Mouse (Mus musculus) thymus, adult 2 months (tissue): ENCODE measurements around the gene Gm26938. TPM values are rescaled to one million over a fixed set of nuclear protein-coding genes. Genes with fewer than 3 reads are reported as not detected.

ENCODE experiments used
- DNase-seq: peaks from one replicate; pipeline ENCODE4 v3.0.0; 2021
- H3K27ac ChIP-seq: fragments of 200-500 bp; 2 replicates; pipeline ENCODE4 v1.5.1; 2012; ENCODE audit warnings: low read length, control low read depth; ENCODE audit not compliant: control insufficient read depth, insufficient read depth
- H3K27me3 ChIP-seq: fragments of 200-500 bp; 2 replicates; pipeline ENCODE4 v1.6.1; 2012; ENCODE audit warnings: mild to moderate bottlenecking, low read length, moderate library complexity, mixed read lengths; ENCODE audit not compliant: control insufficient read depth, insufficient read depth
- H3K36me3 ChIP-seq: fragments of 200-500 bp; 2 replicates; pipeline ENCODE4 v1.6.1; 2012; ENCODE audit warnings: mild to moderate bottlenecking, low read length, moderate library complexity; ENCODE audit not compliant: control insufficient read depth, insufficient read depth
- H3K4me1 ChIP-seq: fragments of 200-500 bp; replicated peaks from 2 replicates; pipeline ENCODE4 v1.6.1; 2012; ENCODE audit warnings: low read length; ENCODE audit not compliant: control insufficient read depth, insufficient read depth
- H3K4me3 ChIP-seq: fragments of 200-500 bp; 2 replicates; pipeline ENCODE4 v1.5.1; 2012; ENCODE audit warnings: mild to moderate bottlenecking, low read length, control low read depth, moderate library complexity; ENCODE audit not compliant: control insufficient read depth, insufficient read depth
- CTCF ChIP-seq: fragments of 200-500 bp; IDR thresholded peaks from 2 replicates; pipeline ENCODE4 v1.5.1; 2012; ENCODE audit warnings: mild to moderate bottlenecking, control low read depth, low read length, moderate library complexity, borderline replicate concordance; ENCODE audit not compliant: control insufficient read depth, poor library complexity, insufficient read depth; ENCODE audit errors: extremely low read depth
- POLR2A ChIP-seq: fragments of 200-500 bp; IDR thresholded peaks from 2 replicates; pipeline ENCODE4 v1.6.1; 2012; ENCODE audit warnings: mild to moderate bottlenecking, low read length, control low read depth, moderate library complexity; ENCODE audit not compliant: control insufficient read depth, poor library complexity, insufficient read depth; ENCODE audit errors: extremely low read depth
- WGBS: fragments of 180-500 bp; shearing (Covaris S2); methylation state at CpG from one replicate; pipeline ENCODE4 v1.1.7; 2018; 5-methylcytosine and 5-hydroxymethylcytosine counted together
- polyA plus RNA-seq: library from polyadenylated mRNA; depleted of rRNA; stranded (reverse); fragments of >200 nt; gene quantifications from 2 replicates; pipeline ENCODE4 v1.2.3, GENCODE M21; 2012

Gm26938 gene
- polyA plus RNA-seq, 1 experiment: not detected

DNA sequence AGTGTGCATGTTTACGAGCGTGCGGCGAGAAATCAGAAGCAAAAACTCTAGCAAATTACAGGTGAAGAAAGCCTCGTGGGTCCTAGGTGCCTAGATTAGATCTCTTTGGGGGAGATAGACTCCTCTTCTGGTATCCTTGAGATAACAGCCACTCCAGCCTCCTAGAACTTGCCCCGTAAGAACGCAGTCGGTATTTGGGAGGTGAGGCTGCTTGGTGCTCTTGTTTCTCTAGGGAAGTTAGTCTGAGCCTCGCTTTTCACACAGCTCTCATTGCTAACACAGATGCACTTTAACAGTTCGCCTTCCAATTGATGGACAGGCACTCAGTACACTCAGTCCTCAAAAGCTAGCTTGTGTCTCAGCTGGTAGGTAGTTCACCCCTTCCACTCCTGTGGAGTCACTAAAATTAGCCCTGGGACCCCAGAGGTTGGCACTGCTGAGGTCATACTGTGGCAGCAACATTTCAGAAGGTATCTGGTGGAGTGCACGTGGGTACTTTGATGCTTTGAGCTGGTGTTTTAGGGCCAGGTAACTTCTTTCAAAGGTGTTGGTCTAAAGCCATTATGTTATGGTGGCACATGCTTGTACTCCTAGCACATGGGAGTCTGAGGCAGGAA, 33.9 kb downstream of the Gm26938 start:
- TF ChIP-seq CTCF (no peak), POLR2A (no peak)
- 2% methylated on average over 11 of the region's 11 CpGs for WGBS
- Histone ChIP-seq H3K27me3 (no peaks in the 10 kb centered on the region), H3K4me1 (peaks cover 44% of the 10 kb centered on the region), H3K4me3 (peak overlapping the region; percentile 85), H3K27ac (peak overlapping the region; percentile 27), H3K36me3 (no peaks in the 10 kb centered on the region)
- no peak for DNase-seq

DNA sequence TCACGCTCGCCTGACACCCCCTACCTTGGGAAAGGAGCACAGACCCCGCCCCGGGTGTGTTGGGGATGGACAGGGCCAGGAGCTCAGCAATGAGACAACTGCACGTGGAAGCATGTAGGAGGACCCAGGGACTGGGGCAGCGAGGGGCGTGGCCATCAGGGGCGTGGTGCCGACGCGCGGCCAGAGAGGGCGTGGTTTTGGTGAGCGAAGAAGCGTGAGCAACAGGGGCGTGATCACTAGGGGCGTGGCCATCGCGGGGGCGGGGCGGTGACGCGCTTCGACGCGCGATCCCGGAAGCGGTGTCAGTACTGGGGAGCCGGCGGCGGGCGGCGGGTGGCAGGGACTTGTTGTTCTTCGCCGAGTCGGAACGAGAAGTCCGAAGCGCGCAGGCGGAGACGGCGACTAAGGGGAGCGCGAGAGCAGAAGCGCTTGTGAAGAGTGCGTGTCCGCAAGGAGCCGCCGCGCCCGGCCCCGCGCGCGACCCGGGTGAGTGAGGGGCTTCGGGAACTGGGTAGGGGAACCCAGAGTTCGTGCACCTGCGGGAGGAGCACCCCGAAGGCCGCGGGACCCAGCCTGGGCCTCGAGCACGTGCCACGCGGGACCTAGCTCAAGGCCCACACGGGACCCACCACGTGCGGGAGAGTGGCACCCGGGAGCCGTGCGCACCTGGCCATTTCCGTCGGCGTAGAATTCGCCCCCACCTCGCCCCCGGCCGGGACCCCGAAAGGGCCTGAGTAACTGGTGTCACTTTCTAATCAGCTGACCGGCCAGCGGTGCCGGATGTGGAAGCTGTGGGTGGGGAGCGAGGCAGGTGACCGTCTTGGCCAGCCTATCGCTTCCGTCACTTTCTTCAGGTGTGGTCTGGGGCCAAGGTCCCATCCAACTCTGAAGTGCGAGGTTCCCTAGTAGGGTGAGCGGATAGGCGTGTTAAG, 34.7 kb downstream of the Gm26938 start, which contains the start of gene Mafk:
Mafk (plus strand) TSS at position 287 of the 932 bp plus-strand sequence.
- TF ChIP-seq CTCF (peak; percentile 28; the same call in 1 of the 2 replicates), POLR2A (peak; percentile 99)
- peak; percentile 98 for DNase-seq
- peak within 1 kb of the TSS; percentile 85 for H3K4me3 ChIP-seq
- WGBS: under 1% methylated on average over 92 of the region's 92 CpGs
- H3K36me3 ChIP-seq: no peaks in the 10 kb centered on the region
- H3K27me3 ChIP-seq: no peaks in the 10 kb centered on the region
- H3K27ac ChIP-seq: peak within 1 kb of the TSS; percentile 49
- peaks cover 41% of the 10 kb centered on the region for H3K4me1 ChIP-seq

DNA sequence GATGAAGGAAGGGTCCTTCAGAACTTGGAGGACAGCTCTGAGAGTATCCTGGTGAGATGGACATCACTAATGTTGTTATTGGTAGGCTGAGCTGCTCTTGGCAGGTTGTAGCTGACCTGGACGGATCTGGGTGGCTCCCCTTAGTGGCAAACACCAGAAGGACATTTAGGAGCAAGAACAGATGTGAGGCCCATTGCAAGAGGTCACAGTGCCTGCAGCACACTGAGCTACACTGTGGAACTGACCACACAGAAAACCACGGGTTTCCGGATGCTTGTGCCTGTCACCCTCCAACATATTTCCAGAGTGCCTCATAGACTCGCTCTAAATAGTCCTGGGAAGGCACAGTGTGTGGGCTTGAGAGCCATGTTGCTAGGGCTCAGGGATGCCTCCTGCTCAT, 36.7 kb downstream of the Gm26938 start:
- H3K27me3 ChIP-seq: no peaks in the 10 kb centered on the region
- DNase-seq: no peak
- TF ChIP-seq POLR2A: no peak
- no peak for TF ChIP-seq CTCF
- H3K36me3 ChIP-seq: no peaks in the 10 kb centered on the region
- H3K4me1 ChIP-seq: peaks cover 23% of the 10 kb centered on the region
- no peak overlapping the region for H3K27ac ChIP-seq
- H3K4me3 ChIP-seq: no peak overlapping the region
- WGBS: 38% methylated on average over 4 of the region's 4 CpGs

DNA sequence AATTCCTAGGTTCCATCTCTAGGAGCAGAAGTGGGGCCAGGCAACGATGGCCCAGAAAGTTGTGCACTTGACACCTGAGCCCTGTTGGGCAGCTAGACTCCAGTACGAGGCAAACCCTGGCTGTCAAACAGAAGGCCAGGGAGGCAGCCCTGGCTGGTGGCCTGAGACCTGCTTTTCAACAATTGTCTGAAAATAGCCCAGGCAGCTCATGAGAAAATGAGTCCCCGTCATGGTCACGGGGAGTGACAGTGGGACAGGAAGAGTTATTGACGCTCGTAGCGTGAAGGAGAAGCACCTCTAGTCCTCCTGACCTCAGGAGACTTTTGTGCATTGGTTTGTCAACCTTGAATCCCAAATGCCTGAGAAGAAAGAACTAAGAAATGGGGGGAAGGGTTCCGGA, 44.8 kb downstream of the Gm26938 start:
- Histone ChIP-seq H3K27me3 (no peaks in the 10 kb centered on the region), H3K4me1 (peaks cover 11% of the 10 kb centered on the region), H3K4me3 (no peak overlapping the region), H3K36me3 (no peaks in the 10 kb centered on the region), H3K27ac (no peak overlapping the region)
- WGBS: 90% methylated on average over 8 of the region's 8 CpGs
- DNase-seq: no peak
- TF ChIP-seq POLR2A: no peak
- TF ChIP-seq CTCF: no peak

DNA sequence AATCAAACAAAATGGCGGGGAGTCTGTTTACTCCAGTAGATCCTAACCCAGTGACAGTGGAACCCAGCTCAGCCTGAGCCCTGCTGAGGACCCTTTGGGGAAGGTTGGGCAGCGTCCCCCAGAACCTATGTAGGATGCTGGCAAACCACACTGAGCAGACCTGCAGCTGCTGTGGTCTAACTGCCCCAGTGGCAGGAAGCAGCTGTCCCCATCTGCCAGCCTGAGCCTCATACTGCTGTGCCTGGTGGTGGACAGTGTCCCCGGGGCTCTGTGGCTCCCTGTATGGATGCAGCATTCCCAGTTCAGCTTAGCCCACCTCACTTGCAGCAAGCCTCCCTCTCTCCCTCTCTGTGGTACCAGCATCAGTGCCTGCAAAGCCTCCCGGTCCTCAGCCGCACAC, 49.2 kb downstream of the Gm26938 start:
- Histone ChIP-seq H3K27me3 (no peaks in the 10 kb centered on the region), H3K36me3 (peaks cover 5% of the 10 kb centered on the region), H3K4me3 (no peak overlapping the region), H3K4me1 (peaks cover 28% of the 10 kb centered on the region), H3K27ac (peak overlapping the region; percentile 92)
- peak; percentile 67 for DNase-seq
- no peak for TF ChIP-seq POLR2A
- 0 out of 2 replicates have a peak, but pooled peaks have one; percentile 35 for TF ChIP-seq CTCF
- WGBS: 6% methylated on average over 5 of the region's 5 CpGs

DNA sequence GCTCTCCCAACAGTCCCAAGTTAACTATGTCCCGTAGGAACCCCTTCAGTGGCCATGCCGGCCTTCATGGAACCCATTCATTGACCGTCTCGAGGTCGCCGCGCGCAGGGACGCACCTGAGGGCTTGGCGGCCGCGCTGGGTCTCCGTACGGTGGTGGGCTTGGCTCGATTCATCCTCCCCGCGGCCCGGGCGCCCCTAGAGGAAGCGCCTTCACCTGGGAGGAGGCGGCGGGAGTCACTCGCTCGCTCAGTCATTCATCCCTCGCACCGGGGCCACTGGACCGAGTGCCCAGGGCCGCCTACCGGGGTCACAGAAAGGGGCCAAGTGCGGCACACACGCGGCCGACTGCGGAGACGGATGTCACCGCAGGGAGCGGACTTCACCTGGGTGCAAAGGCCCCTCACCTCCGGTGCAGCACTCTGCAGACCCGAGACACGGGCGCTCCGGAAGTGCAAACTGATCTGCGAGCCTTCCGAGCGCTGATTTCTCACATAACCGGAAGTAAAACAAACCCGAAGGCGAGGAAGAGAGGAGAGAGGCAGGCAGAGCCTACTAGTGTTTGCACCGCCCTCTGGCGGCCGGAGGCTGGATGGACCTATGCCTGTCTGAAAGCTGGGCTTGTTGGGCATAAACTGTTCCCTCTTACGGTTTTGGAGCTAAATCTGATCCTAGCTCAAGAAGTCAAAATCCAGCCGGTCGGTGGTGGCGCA, 50.8 kb downstream of the Gm26938 start, which contains the start of gene Ints1:
Ints1 (minus strand) TSS at position 459 of the 711 bp plus-strand sequence.
- Histone ChIP-seq H3K4me1 (peaks cover 28% of the 10 kb centered on the region), H3K27me3 (no peaks in the 10 kb centered on the region), H3K27ac (peak within 1 kb of the TSS; percentile 92), H3K4me3 (peak within 1 kb of the TSS; percentile 91), H3K36me3 (peaks cover 21% of the 10 kb centered on the region)
- under 1% methylated on average over 55 of the region's 55 CpGs for WGBS
- TF ChIP-seq CTCF: peak; percentile 93
- TF ChIP-seq POLR2A: peak; percentile 43
- DNase-seq: peak; percentile 97
